Mouse (Mus musculus) midbrain, embryonic 12.5 days (tissue): ENCODE measurements around the gene Ager. TPM values are rescaled to one million over a fixed set of nuclear protein-coding genes. Genes with fewer than 3 reads are reported as not detected.

ENCODE experiments used
- ATAC-seq: fragments of 200-750 bp; cut with Nextera tagmentation; 2 replicates; pipeline ENCODE4 v1.8.0; 2017; ENCODE audit warnings: low read depth, moderate TSS enrichment, moderate library complexity; ENCODE audit not compliant: low FRiP score
- H3K27ac ChIP-seq: fragments of 300-500 bp; sonication (generic); replicated peaks from 2 replicates; pipeline ENCODE4 v1.5.1; 2016; ENCODE audit warnings: mild to moderate bottlenecking
- H3K27me3 ChIP-seq: fragments of 300-500 bp; sonication (generic); 2 replicates; pipeline ENCODE4 v1.6.1; 2016; ENCODE audit warnings: mild to moderate bottlenecking
- H3K36me3 ChIP-seq: fragments of 300-500 bp; sonication (generic); 2 replicates; pipeline ENCODE4 v1.6.1; 2016
- H3K4me1 ChIP-seq: fragments of 300-500 bp; sonication (generic); 2 replicates; pipeline ENCODE4 v1.6.1; 2016
- H3K4me2 ChIP-seq: fragments of 300-500 bp; sonication (generic); replicated peaks from 2 replicates; pipeline ENCODE4 v1.6.1; 2016; ENCODE audit warnings: mild to moderate bottlenecking, moderate library complexity
- H3K4me3 ChIP-seq: fragments of 300-500 bp; sonication (generic); 2 replicates; pipeline ENCODE4 v1.5.1; 2016; ENCODE audit warnings: mild to moderate bottlenecking
- H3K9ac ChIP-seq: fragments of 300-500 bp; sonication (generic); replicated peaks from 2 replicates; pipeline ENCODE4 v1.6.1; 2016; ENCODE audit warnings: mild to moderate bottlenecking, moderate library complexity
- H3K9me3 ChIP-seq: fragments of 300-500 bp; sonication (generic); 2 replicates; pipeline ENCODE4 v1.6.1; 2016; ENCODE audit warnings: mild to moderate bottlenecking
- WGBS: fragments of 180-500 bp; shearing (Covaris S2); methylation state at CpG from one replicate; pipeline ENCODE4 v1.1.7; 2016; 5-methylcytosine and 5-hydroxymethylcytosine counted together
- polyA plus RNA-seq: library from polyadenylated mRNA; unstranded; fragments of >200 nt; fragmentation: Nextera tagmentation; extraction: Ambion mirVana; gene quantifications from 2 replicates; pipeline ENCODE4 v1.2.1, GENCODE M21; 2016

Ager gene
- polyA plus RNA-seq, 1 experiment from 2014 or later = 2.2 TPM

DNA sequence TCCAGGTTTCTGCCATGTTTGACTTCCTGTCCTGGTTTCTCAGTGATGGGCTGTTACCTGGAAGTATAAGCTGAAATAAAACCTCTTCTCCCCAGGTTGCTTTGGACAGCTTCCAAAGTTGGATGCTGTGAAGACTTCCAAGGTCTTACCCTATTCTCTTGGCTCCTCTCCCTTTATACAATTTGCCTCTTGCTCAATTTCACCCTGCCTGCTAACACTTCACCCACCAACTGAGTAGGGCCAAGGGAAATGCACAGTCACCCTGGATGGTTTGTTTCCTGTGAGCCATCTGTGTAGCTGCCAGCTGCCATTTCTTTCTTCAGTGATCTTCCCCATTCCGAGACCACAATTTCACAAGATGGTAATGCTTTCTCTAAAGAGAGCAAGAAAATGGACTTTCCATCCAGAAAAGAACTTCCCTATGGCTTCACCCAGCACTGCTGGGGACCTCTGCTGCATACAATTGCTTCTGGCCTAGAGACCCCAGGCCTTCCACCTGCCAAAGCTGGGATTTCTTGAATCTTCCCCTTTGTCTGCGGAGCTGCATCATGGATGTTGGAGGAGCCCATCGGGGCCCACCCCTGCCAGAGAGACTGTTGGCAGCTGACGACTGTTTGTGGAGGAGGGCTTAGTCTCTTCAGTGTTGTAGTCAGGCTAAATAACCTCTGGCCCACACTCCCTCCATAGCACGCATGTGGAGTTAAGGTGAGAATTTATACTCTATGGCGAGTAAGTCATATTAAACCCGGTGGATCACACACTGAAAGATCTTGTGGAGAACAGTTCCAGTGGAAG lies 42.0 kb downstream of the Ager start:
- Histone ChIP-seq H3K9ac (no peak overlapping the region), H3K4me3 (no peak overlapping the region), H3K36me3 (no peaks in the 10 kb centered on the region), H3K4me2 (no peak overlapping the region), H3K27ac (no peak overlapping the region), H3K4me1 (peaks cover 19% of the 10 kb centered on the region), H3K9me3 (no peaks in the 10 kb centered on the region), H3K27me3 (peaks cover 17% of the 10 kb centered on the region; the same call in 1 of the 2 replicates)
- no peak for ATAC-seq
- WGBS = 89% methylated on average over 7 of the region's 7 CpGs

DNA sequence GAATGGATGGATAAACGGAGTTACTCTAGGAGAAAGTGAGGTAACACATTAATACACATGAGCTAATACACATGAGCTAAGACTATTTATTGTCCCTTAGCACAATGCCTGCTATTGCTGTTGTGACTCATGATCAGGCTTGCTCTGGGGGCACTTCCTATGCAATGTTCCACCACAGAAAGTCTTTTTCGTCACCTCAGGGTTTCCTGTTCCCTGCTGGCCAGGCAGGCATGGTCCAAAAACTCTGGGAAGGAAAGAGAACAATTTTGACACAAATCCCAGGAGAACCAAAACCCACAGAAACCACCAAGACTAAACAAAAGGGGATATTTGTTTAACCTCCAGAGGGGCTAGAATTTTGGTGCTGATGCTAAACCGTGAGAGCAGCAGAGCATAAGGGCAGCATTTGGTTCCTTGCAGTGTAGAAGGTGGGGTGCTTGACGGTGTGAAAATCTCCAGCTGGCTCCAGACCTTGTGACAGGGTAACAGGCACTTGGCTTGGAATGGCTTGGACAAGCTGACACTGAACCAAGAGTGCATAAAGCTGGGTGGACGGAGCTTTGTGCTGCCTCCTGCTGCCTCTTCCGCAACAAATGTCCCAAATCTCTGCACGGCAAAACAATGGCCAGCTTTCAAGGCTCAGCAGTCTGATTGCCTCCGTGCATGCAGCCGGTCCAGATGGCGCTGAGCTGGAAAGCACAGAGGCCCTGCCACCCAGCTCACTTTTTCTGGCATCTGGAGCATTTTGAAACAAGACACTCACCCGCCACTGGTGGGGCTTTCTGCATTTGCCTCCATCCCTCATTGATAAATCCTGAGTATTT lies 43.3 kb downstream of the Ager start:
- Histone ChIP-seq H3K4me3 (no peak overlapping the region), H3K9ac (peak overlapping the region; percentile 34), H3K27ac (peak overlapping the region; percentile 88), H3K27me3 (peaks cover 11% of the 10 kb centered on the region; the same call in 1 of the 2 replicates), H3K4me2 (peak overlapping the region; percentile 11; the same call in 1 of the 2 replicates), H3K4me1 (peaks cover 30% of the 10 kb centered on the region), H3K9me3 (no peaks in the 10 kb centered on the region), H3K36me3 (no peaks in the 10 kb centered on the region)
- peak; percentile 47; the same call in 1 of the 2 replicates for ATAC-seq
- WGBS = 9% methylated on average over 11 of the region's 11 CpGs

DNA sequence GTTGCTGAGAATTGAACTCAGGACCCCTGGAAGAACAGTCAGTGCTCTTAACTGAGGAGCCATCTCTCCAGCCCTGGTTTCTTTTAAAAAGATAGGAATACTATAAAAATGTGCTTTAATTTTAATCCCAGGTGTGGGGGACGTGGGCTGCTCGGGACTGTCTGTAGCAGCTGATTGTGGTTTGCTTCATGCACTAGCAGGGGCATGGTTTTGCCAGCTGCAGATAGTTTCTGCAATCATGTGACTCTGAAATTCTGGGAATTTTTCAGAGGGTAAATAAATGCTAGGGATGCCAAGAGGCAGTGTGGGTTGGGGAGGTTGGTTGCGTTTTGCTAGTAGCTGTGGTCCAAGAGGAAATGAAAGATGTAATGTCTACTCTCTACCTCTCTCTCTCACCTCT lies 44.3 kb downstream of the Ager start:
- no peak overlapping the region for H3K4me2 ChIP-seq
- H3K27ac ChIP-seq = peak overlapping the region; percentile 88
- no peaks in the 10 kb centered on the region for H3K36me3 ChIP-seq
- ATAC-seq = no peak
- H3K4me1 ChIP-seq = peaks cover 36% of the 10 kb centered on the region
- H3K9ac ChIP-seq = no peak overlapping the region
- no peaks in the 10 kb centered on the region for H3K9me3 ChIP-seq
- WGBS = 90% methylated on average over 3 of the region's 3 CpGs
- no peak overlapping the region for H3K4me3 ChIP-seq
- H3K27me3 ChIP-seq = peaks cover 6% of the 10 kb centered on the region; the same call in 1 of the 2 replicates

DNA sequence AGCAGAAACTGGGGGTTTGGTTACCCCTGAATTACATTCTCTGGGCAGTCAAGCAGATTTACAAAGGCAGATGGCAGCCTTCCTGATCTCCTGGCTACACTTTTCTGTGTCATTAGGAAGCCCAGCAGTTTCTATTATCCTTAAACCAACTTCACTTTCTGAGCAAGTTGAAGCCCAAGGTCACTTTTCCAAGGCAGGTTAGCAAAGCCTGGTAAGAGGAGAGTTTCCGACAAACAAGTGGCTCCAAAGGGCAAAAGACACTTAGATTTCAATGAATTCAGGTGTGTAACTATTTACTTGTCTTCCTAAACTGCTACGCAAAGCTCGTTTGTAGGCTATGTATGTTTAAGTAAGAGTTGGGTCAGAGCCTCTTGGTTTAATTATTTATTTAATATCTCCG lies 45.7 kb downstream of the Ager start:
- H3K4me1 ChIP-seq = peaks cover 46% of the 10 kb centered on the region
- H3K4me2 ChIP-seq = no peak overlapping the region
- H3K36me3 ChIP-seq = no peaks in the 10 kb centered on the region
- WGBS = 93% methylated on average over 4 of the region's 4 CpGs
- no peak overlapping the region for H3K27ac ChIP-seq
- H3K9me3 ChIP-seq = no peaks in the 10 kb centered on the region
- no peak overlapping the region for H3K4me3 ChIP-seq
- H3K9ac ChIP-seq = no peak overlapping the region
- ATAC-seq = no peak
- no peaks in the 10 kb centered on the region for H3K27me3 ChIP-seq

DNA sequence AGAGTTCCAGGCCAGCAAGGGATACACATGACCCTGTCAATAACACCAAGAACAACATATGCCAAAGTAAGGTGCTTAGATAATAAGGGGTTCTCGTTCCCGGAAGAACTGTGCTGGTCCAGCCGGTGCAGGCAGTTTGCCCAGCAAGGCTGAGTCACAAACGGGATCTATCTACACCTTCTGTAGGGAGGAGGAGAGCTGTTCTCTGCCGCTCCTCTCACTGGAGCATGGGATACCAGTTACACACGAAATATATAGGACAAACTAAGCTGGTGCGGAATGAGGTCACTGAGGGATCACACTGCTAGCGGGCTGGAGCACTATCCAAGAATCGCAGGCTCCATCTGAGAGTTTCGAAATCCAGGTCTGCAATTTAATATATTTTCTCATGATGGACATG lies 46.3 kb downstream of the Ager start:
- no peaks in the 10 kb centered on the region for H3K27me3 ChIP-seq
- 86% methylated on average over 10 of the region's 10 CpGs for WGBS
- ATAC-seq = no peak
- no peak overlapping the region for H3K27ac ChIP-seq
- H3K36me3 ChIP-seq = peaks cover 2% of the 10 kb centered on the region
- peaks cover 49% of the 10 kb centered on the region for H3K4me1 ChIP-seq
- H3K4me2 ChIP-seq = no peak overlapping the region
- H3K4me3 ChIP-seq = no peak overlapping the region
- no peak overlapping the region for H3K9ac ChIP-seq
- H3K9me3 ChIP-seq = no peaks in the 10 kb centered on the region

DNA sequence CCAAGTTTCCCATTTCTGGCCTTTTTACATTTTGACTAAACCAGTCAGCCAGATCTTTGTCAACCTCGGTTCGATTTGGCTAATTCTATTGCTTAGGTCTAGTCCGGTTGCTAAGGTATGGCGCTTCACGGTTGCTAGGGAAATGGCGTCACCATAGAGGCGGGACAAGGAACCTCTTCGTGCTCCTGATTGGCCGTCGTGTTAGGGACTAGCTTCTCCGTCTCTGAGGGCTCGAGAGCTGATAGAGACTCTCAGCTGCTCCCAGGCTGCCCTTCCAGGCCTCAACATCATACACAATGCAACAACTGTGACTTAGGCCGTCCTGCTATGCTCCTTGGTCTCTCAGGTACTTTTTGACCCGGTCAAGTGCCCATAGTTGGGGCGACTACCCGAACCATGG lies 46.9 kb downstream of the Ager start, which contains the start of gene Fkbpl:
Gene Fkbpl (plus strand): TSS at position 157 of the 400 bp plus-strand sequence.
- Histone ChIP-seq H3K27ac (peak within 1 kb of the TSS; percentile 76), H3K4me1 (peaks cover 49% of the 10 kb centered on the region), H3K27me3 (no peaks in the 10 kb centered on the region), H3K4me3 (peak within 1 kb of the TSS; percentile 64), H3K36me3 (peaks cover 8% of the 10 kb centered on the region), H3K4me2 (peak within 1 kb of the TSS; percentile 73), H3K9ac (peak within 1 kb of the TSS; percentile 73), H3K9me3 (no peaks in the 10 kb centered on the region)
- ATAC-seq = peak; percentile 62
- WGBS = under 1% methylated on average over 16 of the region's 16 CpGs

DNA sequence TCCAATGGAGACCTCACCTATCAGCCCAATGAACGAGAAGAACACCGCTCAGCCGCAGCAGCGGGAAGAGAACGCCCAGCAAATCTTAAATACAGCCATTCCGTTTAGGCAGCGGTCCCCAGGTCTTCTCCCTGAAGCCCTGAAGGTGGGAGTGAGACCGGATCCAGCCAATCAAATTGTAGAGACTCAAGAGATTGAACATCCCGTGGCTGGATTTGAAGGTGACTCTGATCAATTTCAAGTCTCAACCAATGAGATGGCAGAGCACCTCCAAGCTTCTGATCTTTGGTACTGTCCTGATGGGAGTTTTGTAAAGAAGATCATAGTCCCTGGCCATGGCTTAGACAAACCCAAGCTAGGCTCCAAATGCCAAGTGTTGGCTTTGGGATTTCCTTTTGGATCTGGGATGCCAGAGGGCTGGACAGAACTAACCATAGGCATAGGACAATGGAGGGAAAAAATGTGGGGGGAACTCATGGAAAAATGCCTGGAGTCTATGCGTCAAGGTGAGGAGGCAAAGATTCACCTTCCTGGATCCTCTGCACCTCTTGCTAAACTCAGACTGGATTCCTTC lies 47.7 kb downstream of the Ager start:
- 52% methylated on average over 10 of the region's 10 CpGs for WGBS
- Histone ChIP-seq H3K36me3 (peaks cover 16% of the 10 kb centered on the region), H3K9ac (peak overlapping the region; percentile 73), H3K27ac (no peak overlapping the region; the same call in 1 of the 2 replicates), H3K4me2 (peak overlapping the region; percentile 73), H3K27me3 (no peaks in the 10 kb centered on the region), H3K4me1 (peaks cover 48% of the 10 kb centered on the region), H3K9me3 (no peaks in the 10 kb centered on the region), H3K4me3 (peak overlapping the region; percentile 64)
- no peak for ATAC-seq

DNA sequence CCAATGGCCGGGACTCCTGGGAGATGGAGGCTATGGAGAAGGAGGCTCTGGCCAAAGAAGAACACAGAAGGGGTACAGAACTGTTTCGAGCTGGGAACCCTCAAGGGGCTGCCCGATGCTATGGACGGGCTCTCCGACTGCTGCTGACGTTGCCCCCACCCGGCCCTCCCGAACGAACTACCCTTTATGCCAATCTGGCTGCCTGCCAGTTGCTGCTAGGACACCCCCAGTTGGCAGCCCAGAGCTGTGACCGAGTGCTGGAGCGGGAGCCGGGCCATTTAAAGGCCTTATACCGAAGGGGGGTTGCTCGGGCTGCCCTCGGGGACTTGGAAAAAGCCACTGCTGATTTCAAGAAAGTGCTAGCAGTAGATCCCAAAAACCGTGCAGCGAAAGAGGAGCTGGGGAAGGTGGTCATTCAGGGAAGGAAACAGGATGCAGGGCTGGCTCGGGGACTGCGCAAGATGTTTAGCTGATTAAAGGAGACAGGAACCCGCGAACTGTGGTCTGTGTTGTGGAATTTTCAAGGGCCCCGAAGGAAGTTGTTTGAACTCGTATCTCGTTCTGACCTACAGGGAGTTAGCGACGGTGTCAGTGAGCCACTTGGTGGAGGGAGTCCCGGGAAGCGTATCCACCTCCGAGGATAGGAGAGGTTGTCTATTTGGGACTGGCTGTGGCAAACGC lies 48.3 kb downstream of the Ager start:
- Histone ChIP-seq H3K9ac (no peak overlapping the region), H3K4me2 (peak overlapping the region; percentile 73), H3K36me3 (peaks cover 22% of the 10 kb centered on the region), H3K27me3 (no peaks in the 10 kb centered on the region), H3K9me3 (no peaks in the 10 kb centered on the region), H3K27ac (no peak overlapping the region), H3K4me3 (peak overlapping the region; percentile 97), H3K4me1 (peaks cover 42% of the 10 kb centered on the region)
- ATAC-seq = no peak
- WGBS = 90% methylated on average over 30 of the region's 30 CpGs

DNA sequence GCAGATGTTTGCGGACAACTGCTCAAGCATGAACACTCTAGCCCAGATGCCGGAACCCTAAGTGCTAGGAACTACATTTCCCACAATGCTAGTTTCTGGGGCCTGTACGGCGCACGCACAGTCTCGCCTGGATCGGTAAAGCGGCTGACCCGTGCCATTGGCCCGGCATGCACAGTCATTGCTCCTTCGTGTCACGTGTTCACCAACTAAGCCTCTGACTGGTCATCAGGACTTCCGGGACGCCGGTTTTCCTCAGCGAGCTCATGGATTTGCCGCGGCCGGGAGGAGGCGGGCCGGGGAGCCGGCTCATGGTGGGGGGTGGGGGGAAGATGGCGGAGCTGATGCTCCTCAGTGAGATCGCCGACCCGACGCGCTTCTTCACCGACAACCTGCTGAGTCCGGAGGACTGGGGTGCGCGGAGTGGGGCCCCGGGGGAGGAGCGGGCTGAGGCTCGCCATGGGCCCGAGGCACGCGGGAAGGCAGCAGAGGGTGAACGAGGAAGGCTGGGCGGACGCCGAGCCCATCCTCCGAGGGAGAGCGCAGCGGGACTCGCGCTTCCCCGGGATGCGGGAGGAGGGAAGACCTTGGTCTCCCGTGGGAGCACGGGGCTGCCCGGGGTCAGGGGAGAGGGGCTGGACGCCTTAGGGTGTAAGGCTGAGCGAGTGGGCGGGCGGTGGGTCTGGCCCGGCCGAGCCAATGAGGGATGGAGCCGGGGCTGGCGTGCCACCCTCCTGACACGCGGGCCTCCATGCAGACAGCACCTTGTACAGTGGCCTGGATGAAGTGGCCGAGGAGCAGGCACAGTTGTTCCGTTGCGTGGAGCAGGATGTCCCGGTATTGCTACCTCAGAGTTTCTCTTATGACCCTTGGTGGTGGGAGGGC lies 49.5 kb downstream of the Ager start, which contains the start of gene Atf6b:
Gene Atf6b (plus strand): TSS at position 241 of the 882 bp plus-strand sequence.
- H3K27me3 ChIP-seq = no peaks in the 10 kb centered on the region
- no peaks in the 10 kb centered on the region for H3K9me3 ChIP-seq
- H3K36me3 ChIP-seq = peaks cover 34% of the 10 kb centered on the region
- peak within 1 kb of the TSS; percentile 84 for H3K4me2 ChIP-seq
- H3K4me3 ChIP-seq = peak within 1 kb of the TSS; percentile 97
- peaks cover 36% of the 10 kb centered on the region for H3K4me1 ChIP-seq
- WGBS = 1% methylated on average over 66 of the region's 66 CpGs
- H3K9ac ChIP-seq = peak within 1 kb of the TSS; percentile 94
- peak; percentile 96 for ATAC-seq
- peak within 1 kb of the TSS; percentile 80 for H3K27ac ChIP-seq

DNA sequence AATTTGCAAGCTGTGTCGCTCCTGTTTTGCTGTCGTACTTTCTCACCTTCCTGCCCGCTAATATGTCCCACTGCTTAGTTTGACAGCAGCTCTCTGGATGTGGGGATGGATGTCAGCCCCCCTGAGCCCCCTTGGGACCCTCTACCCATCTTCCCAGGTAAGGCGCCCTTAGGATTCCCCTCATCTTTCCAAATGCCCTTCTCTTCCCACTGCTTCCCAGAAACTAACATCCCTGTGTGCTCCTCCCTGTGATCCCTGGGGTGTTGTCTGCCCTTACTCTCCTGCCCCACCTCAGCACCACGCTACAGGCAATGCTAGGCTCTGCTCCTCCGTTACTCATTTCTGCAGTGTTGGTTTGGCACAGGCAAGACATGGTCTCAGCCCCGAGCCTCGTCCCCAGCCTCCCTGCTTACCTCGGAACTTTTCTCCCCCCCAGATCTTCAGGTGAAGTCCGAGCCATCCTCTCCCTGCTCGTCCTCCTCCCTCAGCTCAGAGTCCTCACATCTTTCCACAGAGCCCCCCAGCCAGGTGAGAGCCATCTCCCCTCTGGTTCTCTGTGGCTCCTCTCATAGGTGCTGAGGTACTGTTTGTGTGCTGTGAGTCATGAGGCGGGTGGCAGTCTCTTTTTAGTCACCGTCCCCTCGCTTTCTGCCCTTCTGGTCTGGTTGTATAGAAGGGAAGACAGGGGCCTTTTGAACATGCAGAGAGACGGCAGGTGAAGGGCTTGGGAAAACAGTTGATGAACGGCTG lies 50.7 kb downstream of the Ager start:
- Histone ChIP-seq H3K36me3 (peaks cover 45% of the 10 kb centered on the region), H3K9me3 (no peaks in the 10 kb centered on the region), H3K4me2 (peak overlapping the region; percentile 84), H3K4me1 (peaks cover 36% of the 10 kb centered on the region), H3K4me3 (peak overlapping the region; percentile 97), H3K9ac (peak overlapping the region; percentile 94), H3K27ac (no peak overlapping the region), H3K27me3 (no peaks in the 10 kb centered on the region)
- WGBS = 86% methylated on average over 16 of the region's 16 CpGs
- ATAC-seq = no peak
